Mouse (Mus musculus) kidney, embryonic 15.5 days (tissue): ENCODE measurements around the gene Gimap4. TPM values are rescaled to one million over a fixed set of nuclear protein-coding genes. Genes with fewer than 3 reads are reported as not detected.

ENCODE experiments used
- ATAC-seq: fragments of 200-750 bp; cut with Nextera tagmentation; replicated peaks from 2 replicates; pipeline ENCODE4 v1.8.0; 2017; ENCODE audit warnings: moderate TSS enrichment; ENCODE audit not compliant: low FRiP score
- H3K27ac ChIP-seq: fragments of 300-500 bp; sonication (generic); 2 replicates; pipeline ENCODE4 v1.5.1; 2015; ENCODE audit warnings: mild to moderate bottlenecking, inconsistent platforms
- H3K27me3 ChIP-seq: fragments of 300-500 bp; sonication (generic); 2 replicates; pipeline ENCODE4 v1.6.1; 2015; ENCODE audit warnings: inconsistent platforms
- H3K36me3 ChIP-seq: fragments of 300-500 bp; sonication (generic); 2 replicates; pipeline ENCODE4 v1.6.1; 2015; ENCODE audit warnings: inconsistent platforms
- H3K4me1 ChIP-seq: fragments of 300-500 bp; sonication (generic); 2 replicates; pipeline ENCODE4 v1.6.1; 2015; ENCODE audit warnings: inconsistent platforms
- H3K4me2 ChIP-seq: fragments of 300-500 bp; sonication (generic); 2 replicates; pipeline ENCODE4 v1.6.1; 2015; ENCODE audit warnings: moderate library complexity, mild to moderate bottlenecking, inconsistent platforms
- H3K4me3 ChIP-seq: fragments of 300-500 bp; sonication (generic); replicated peaks from 2 replicates; pipeline ENCODE4 v1.5.1; 2015; ENCODE audit warnings: mild to moderate bottlenecking, inconsistent platforms
- H3K9ac ChIP-seq: fragments of 300-500 bp; sonication (generic); 2 replicates; pipeline ENCODE4 v1.6.1; 2015; ENCODE audit warnings: mild to moderate bottlenecking, inconsistent platforms
- H3K9me3 ChIP-seq: fragments of 300-500 bp; sonication (generic); replicated peaks from 2 replicates; pipeline ENCODE4 v1.6.1; 2016; ENCODE audit warnings: inconsistent platforms
- WGBS: fragments of 180-500 bp; shearing (Covaris S2); methylation state at CpG from one replicate; pipeline ENCODE4 v1.1.7; 2015; ENCODE audit warnings: mixed read lengths; 5-methylcytosine and 5-hydroxymethylcytosine counted together
- polyA plus RNA-seq: library from polyadenylated mRNA; unstranded; fragments of >200 nt; fragmentation: Nextera tagmentation; extraction: Ambion mirVana; gene quantifications from 2 replicates; pipeline ENCODE4 v1.2.1, GENCODE M21; 2015

The Gimap4 gene
- polyA plus RNA-seq, 1 experiment from 2014 or later = 69.5 TPM

DNA sequence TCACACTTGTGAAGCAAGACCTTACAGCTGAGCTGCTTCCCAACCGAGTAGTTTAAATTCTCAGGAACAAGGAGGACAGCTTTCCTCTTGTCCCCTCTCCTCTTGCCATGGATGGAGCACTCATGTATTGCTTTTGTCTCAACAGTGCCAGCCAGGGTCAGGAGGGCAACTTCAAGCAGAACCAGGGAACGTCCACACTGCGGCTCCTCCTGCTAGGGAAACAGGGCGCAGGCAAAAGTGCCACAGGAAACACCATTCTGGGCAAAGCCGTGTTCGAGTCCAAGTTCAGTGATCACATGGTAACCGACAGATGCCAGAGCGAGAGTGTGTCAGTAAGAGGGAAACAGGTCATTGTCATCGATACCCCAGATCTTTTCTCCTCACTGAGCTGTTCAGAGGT lies 34.3 kb upstream of the Gimap4 start:
- ATAC-seq = no peak
- Histone ChIP-seq H3K9me3 (no peaks in the 10 kb centered on the region), H3K4me1 (peaks cover 4% of the 10 kb centered on the region), H3K4me2 (no peak overlapping the region), H3K27ac (no peak overlapping the region), H3K4me3 (no peak overlapping the region), H3K27me3 (peaks cover 2% of the 10 kb centered on the region; the same call in 1 of the 2 replicates), H3K9ac (no peak overlapping the region), H3K36me3 (no peaks in the 10 kb centered on the region)
- WGBS = 89% methylated on average over 9 of the region's 9 CpGs

DNA sequence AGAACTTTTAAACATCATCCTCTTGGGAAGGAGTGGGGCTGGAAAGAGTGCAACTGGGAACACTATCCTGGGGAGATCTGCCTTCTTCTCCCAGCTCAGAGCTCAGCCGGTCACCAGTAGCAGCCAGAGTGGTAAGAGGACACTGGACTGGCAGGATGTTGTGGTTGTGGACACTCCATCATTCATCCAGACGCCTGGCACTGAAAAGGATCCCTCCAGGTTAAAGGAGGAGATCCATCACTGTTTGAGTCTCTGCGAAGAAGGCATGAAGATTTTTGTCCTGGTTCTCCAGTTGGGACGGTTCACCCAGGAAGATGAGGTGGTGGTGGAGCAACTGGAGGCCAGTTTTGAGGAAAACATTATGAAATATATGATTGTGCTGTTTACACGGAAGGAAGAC lies 25.6 kb upstream of the Gimap4 start:
- Histone ChIP-seq H3K9me3 (no peaks in the 10 kb centered on the region), H3K36me3 (no peaks in the 10 kb centered on the region), H3K27me3 (no peaks in the 10 kb centered on the region), H3K4me1 (no peaks in the 10 kb centered on the region), H3K27ac (no peak overlapping the region), H3K4me2 (no peak overlapping the region), H3K4me3 (no peak overlapping the region), H3K9ac (no peak overlapping the region)
- 58% methylated on average over 5 of the region's 5 CpGs for WGBS
- ATAC-seq = no peak

DNA sequence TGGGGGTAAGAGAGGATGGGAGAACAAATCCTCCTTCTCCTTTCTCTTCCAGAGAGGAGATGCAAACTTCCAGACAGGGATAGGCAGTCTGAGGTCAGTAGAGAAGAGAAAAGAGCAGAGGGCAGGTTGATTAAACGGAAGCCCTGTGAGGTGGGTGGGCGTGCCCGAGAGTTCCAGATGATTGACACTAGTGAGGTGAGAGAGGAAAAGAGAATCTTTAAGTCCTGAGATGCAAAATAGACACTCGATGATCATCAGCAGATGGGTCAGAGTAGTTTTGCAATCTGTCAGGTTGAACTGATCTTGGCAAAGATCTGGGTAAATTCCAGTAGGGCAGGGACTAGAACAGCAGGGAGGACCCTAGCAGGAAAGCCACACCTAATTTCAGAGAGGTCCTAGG lies 19.6 kb upstream of the Gimap4 start:
- no peak overlapping the region for H3K9ac ChIP-seq
- no peak overlapping the region for H3K27ac ChIP-seq
- no peaks in the 10 kb centered on the region for H3K27me3 ChIP-seq
- H3K4me3 ChIP-seq = no peak overlapping the region
- H3K36me3 ChIP-seq = no peaks in the 10 kb centered on the region
- no peak overlapping the region for H3K4me2 ChIP-seq
- no peaks in the 10 kb centered on the region for H3K9me3 ChIP-seq
- no peak for ATAC-seq
- no peaks in the 10 kb centered on the region for H3K4me1 ChIP-seq
- WGBS = 80% methylated on average over 4 of the region's 4 CpGs

DNA sequence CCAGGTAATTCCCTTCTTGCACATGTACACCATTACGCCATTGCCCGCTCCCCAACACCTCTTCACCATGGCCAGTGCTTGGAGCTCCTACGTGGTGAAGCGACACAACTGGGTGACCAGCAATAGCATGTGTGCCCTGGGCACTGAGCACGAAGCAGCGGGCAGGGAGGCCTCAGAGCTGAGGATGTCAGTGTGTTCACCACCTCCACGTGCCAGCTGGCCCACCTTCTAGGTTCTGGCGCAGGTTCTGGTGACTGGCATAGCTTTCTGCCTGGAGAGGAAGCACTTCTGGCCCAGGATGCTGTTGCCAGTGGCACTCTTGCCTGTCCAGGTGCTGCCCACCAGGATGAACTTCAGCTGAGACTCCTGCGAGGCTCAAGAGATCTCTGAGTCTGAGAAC lies 18.9 kb upstream of the Gimap4 start:
- Histone ChIP-seq H3K4me2 (no peak overlapping the region), H3K9me3 (no peaks in the 10 kb centered on the region), H3K36me3 (no peaks in the 10 kb centered on the region), H3K4me1 (no peaks in the 10 kb centered on the region), H3K27ac (0 out of 2 replicates have a peak overlapping the region, but pooled peaks have one; percentile 68), H3K4me3 (no peak overlapping the region), H3K9ac (no peak overlapping the region), H3K27me3 (no peaks in the 10 kb centered on the region)
- 92% methylated on average over 9 of the region's 9 CpGs for WGBS
- ATAC-seq = no peak

DNA sequence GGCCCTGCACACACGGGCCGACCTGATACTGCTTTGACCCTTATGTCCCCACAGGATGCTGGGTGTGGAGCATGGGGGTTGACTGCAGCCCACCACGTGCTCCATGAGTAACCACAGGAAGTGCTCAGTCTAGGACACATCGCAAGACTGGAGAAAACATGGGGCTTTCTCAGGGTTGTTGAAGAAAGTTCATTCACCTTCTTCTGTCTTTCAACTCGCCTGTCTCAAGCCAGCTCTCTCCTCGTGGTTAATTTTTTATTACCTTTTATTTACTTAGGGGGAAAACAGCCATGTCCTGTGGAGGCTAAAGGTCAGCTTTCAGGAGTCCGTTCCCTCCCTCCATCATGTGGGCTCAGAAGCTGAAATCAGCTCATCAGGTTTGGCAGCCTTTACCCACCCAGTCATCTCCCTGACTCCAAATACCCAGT lies 18.2 kb upstream of the Gimap4 start:
- Histone ChIP-seq H3K27me3 (no peaks in the 10 kb centered on the region), H3K4me3 (no peak overlapping the region), H3K27ac (peak overlapping the region; percentile 68; the same call in 1 of the 2 replicates), H3K36me3 (no peaks in the 10 kb centered on the region), H3K4me1 (no peaks in the 10 kb centered on the region), H3K9ac (no peak overlapping the region), H3K4me2 (no peak overlapping the region), H3K9me3 (no peaks in the 10 kb centered on the region)
- 31% methylated on average over 7 of the region's 7 CpGs for WGBS
- ATAC-seq = no peak; the same call in 1 of the 2 replicates

DNA sequence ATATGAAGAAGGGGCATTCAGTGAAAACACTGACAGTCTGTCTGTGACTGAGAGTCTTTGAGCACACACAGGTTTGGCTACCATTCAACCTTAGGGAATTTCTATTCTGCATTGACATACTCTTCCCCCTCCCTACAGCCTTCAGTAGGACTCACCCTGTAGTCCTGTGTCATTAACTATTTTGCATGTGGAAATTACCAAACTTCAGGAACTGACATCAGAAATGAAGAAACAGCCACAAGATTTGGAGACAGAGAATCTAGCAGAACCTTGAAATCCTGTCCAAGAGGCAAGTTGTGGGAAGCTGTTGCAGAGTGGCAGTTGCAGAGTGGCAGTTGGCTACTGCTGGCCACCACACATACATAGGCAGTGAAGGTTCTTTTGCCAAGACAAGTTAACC lies 16.3 kb upstream of the Gimap4 start:
- no peaks in the 10 kb centered on the region for H3K9me3 ChIP-seq
- no peaks in the 10 kb centered on the region for H3K27me3 ChIP-seq
- ATAC-seq = no peak
- H3K4me3 ChIP-seq = no peak overlapping the region
- no peak overlapping the region for H3K27ac ChIP-seq
- H3K36me3 ChIP-seq = no peaks in the 10 kb centered on the region
- H3K4me2 ChIP-seq = no peak overlapping the region
- no peaks in the 10 kb centered on the region for H3K4me1 ChIP-seq
- no peak overlapping the region for H3K9ac ChIP-seq

DNA sequence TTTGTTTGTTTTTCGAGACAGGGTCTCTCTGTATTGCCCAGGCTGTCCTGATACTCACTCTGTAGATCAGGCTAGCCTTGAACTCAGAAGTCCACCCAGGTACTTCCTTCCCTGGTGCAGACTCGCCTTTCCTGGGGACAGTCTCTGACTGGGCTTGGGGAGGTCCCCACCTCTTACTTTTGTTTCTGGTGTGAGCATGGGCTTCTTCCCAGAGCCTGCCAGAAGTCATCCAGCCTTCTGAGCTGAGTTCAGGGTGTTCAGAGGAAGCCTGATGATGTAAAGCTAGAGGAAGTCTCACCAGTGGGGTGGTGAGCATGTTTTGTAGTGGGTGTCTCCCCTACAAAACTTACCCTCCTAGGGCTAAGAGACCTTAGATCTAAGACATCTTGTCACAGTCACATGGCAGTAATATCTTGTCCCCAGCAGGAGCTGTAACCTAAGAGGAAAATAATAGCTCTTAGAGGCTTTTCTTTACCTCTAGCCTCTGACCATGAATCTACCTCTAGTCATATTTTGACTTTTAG lies 14.8 kb upstream of the Gimap4 start:
- Histone ChIP-seq H3K27ac (no peak overlapping the region), H3K4me1 (no peaks in the 10 kb centered on the region), H3K9me3 (no peaks in the 10 kb centered on the region), H3K36me3 (no peaks in the 10 kb centered on the region), H3K27me3 (no peaks in the 10 kb centered on the region), H3K4me2 (no peak overlapping the region), H3K4me3 (no peak overlapping the region), H3K9ac (no peak overlapping the region)
- WGBS = 69% methylated on average over 2 of the region's 2 CpGs
- no peak for ATAC-seq

DNA sequence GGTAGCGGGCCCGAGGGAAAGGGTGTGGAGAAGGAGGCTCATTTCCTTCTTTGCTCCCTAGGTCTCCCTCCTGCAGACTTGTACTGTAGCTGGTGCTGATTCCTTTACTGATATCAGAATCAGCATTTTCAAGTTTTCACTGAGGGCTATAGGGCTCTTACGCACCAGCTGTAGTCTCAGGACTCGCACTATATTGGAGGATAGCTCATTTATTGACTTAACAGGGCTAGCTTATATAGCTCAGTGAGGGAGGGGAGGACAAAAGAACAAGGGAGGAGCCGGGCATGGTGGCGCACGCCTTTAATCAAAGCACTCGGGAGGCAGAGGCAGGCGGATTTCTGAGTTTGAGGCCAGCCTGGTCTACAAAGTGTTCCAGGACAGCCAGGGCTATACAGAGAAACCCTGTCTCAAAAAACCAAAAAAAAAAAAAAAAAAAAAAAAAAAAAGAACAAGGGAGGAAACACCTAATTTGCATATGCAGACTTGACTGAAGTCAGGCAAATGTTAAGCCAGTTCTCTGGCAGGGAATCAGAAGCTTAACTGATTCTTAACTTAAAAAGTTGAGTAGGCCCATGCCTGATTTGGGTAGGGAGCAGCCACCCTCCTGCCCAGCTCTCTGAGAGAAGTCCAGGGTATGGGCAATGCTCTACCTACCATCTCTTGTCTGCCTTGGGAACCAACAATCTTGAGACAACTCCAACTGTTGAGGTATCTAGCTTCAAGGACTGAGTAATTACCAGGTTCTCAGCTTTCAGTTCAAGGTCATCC lies 9.9 kb upstream of the Gimap4 start:
- H3K9ac ChIP-seq = no peak overlapping the region
- no peaks in the 10 kb centered on the region for H3K36me3 ChIP-seq
- H3K9me3 ChIP-seq = no peaks in the 10 kb centered on the region
- ATAC-seq = no peak
- H3K27ac ChIP-seq = no peak overlapping the region
- no peaks in the 10 kb centered on the region for H3K27me3 ChIP-seq
- H3K4me3 ChIP-seq = no peak overlapping the region
- 93% methylated on average over 9 of the region's 9 CpGs for WGBS
- H3K4me1 ChIP-seq = peaks cover 12% of the 10 kb centered on the region
- H3K4me2 ChIP-seq = no peak overlapping the region

DNA sequence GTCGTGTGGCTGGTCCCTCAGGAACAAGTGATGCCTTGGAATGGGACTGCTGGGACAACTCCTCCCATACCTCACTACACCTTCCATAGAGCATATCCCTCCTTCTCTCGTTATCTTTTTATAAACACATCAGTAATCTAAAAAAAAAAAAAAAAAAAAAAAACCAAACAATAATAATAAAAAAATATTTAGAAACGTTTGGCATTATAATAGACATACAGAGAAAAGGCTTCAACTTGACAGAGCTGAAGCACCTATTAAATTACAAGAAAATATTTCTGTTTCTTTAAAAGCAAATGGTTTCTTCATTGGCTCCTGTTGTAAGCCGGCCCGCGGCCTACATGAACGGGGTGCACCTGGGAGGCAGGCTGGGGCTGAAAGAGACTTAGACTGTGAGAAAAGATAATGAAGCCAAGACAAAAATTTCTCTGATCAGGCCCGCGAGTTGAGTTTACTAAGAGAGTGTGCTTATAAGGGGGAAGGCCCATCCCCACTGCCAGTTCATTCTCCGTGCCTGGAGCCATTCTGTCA lies 8.9 kb upstream of the Gimap4 start:
- no peaks in the 10 kb centered on the region for H3K27me3 ChIP-seq
- H3K9ac ChIP-seq = no peak overlapping the region
- peak overlapping the region; percentile 51 for H3K4me2 ChIP-seq
- 57% methylated on average over 10 of the region's 10 CpGs for WGBS
- H3K4me3 ChIP-seq = peak overlapping the region; percentile 38
- no peak for ATAC-seq
- peak overlapping the region; percentile 59 for H3K27ac ChIP-seq
- H3K4me1 ChIP-seq = peaks cover 12% of the 10 kb centered on the region
- H3K9me3 ChIP-seq = no peaks in the 10 kb centered on the region
- no peaks in the 10 kb centered on the region for H3K36me3 ChIP-seq

DNA sequence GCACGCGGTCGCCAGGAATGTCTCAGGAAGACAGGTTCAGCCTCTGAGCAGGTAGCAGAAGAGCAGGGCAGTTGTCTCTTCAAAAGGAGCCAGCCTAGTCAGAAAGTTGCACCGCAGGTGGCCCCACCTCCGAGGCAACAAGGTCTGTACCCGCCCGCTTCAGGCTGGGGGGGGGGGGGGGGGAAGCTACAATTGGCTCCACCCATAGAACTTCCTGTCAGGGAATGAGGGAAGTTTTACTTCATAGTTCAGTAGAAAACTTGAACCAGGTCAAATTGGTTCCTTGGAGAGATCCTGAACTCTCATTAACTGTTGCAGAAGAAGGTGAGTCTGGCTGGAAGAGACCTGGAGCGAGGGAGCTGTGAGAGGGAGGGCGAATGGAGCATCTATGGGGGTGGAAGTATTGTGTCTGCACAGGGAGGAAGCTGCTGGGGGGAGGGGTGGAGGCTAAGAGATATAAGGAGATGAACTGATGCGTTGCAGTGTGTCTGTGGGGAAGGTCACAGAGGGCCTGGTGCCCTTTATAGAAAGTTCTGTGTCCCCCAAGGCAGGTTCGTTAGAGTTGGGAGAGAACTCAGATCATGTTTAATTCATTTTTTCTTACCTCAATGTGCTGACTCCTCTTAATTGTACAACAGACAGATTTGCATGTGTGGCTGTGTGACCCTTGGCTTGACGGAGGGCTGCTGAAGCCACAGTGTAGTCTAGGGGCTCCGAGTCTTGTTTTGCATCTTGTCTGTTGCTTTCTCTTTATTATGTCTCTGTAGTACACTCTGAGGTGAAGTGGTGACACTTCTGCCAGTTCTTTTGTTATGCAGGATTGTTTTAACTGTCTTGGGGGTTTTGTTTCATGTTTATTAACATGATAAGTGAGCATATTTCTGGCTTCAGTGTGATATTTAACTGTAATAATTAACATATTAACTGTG lies 8.2 kb upstream of the Gimap4 start, which contains the start of gene Gimap9:
Gene Gimap9 (plus strand): TSS at position 199 of the 929 bp plus-strand sequence.
- 33% methylated on average over 13 of the region's 13 CpGs for WGBS
- Histone ChIP-seq H3K9me3 (no peaks in the 10 kb centered on the region), H3K4me2 (peak within 1 kb of the TSS; percentile 51), H3K9ac (0 out of 2 replicates have a peak within 1 kb of the TSS, but pooled peaks have one; percentile 26), H3K36me3 (no peaks in the 10 kb centered on the region), H3K4me3 (peak within 1 kb of the TSS; percentile 38), H3K27ac (peak within 1 kb of the TSS; percentile 59), H3K4me1 (peaks cover 12% of the 10 kb centered on the region), H3K27me3 (no peaks in the 10 kb centered on the region)
- 0 out of 2 replicates have a peak, but pooled peaks have one; percentile 56 for ATAC-seq

DNA sequence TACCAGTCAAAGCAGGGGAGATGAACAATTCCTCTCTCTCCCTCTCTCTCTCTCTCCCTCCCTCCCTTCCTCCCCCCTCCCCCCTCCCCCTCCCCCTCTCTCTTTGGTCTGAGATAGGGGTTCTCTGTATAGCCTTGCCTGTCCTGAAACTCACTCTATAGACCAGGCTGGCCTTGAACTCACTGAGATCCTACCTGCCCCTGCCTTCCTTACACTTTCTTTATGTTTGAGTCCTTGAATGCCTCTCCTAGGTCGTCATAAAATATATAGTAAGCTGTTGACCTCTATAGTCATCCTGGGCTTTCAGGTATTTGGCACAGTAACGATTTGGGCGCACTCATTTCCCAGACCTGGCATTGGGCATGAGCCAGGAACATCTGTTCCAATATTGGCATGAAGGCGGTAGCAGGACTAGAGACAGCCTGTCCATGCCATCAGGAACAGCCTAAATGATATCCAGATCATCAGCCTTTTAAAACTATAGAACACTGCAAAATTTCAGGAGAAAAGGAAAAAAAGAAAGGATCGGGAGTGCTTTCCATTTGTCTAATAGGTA lies 7.4 kb upstream of the Gimap4 start:
- Histone ChIP-seq H3K27ac (no peak overlapping the region), H3K36me3 (no peaks in the 10 kb centered on the region), H3K4me3 (peak overlapping the region; percentile 38; the same call in 1 of the 2 replicates), H3K9me3 (no peaks in the 10 kb centered on the region), H3K27me3 (no peaks in the 10 kb centered on the region), H3K4me1 (peaks cover 12% of the 10 kb centered on the region), H3K9ac (no peak overlapping the region), H3K4me2 (peak overlapping the region; percentile 51)
- WGBS = 84% methylated on average over 5 of the region's 5 CpGs
- ATAC-seq = no peak
